Mouse (Mus musculus) embryonic facial prominence, embryonic 11.5 days (tissue): ENCODE data around the gene Adam19. TPM values are rescaled to one million over a fixed set of nuclear protein-coding genes. Genes with fewer than 3 reads are reported as not detected.

ENCODE experiments used
- ATAC-seq: fragments of 200-750 bp; cut with Nextera tagmentation; replicated peaks from 2 replicates; pipeline ENCODE4 v1.8.0; 2017; ENCODE audit warnings: low read depth; ENCODE audit not compliant: insufficient number of reproducible peaks, low FRiP score, low TSS enrichment
- DNase-seq: peaks from one replicate; pipeline ENCODE4 v3.0.0-alpha.2; 2015; ENCODE audit warnings: low spot score
- H3K27ac ChIP-seq: fragments of 300-500 bp; sonication (generic); replicated peaks from 2 replicates; pipeline ENCODE4 v1.5.1; 2014; ENCODE audit warnings: mild to moderate bottlenecking, low read depth, low read length, control low read depth
- H3K27me3 ChIP-seq: fragments of 300-500 bp; sonication (generic); 2 replicates; pipeline ENCODE4 v1.6.1; 2014; ENCODE audit warnings: mild to moderate bottlenecking, low read length, moderate library complexity, mixed read lengths; ENCODE audit not compliant: control insufficient read depth, insufficient read depth
- H3K36me3 ChIP-seq: fragments of 300-500 bp; sonication (generic); replicated peaks from 2 replicates; pipeline ENCODE4 v1.6.1; 2014; ENCODE audit warnings: low read depth, mild to moderate bottlenecking, low read length, moderate library complexity, mixed read lengths; ENCODE audit not compliant: control insufficient read depth, insufficient read depth
- H3K4me1 ChIP-seq: fragments of 300-500 bp; sonication (generic); 2 replicates; pipeline ENCODE4 v1.6.1; 2014; ENCODE audit warnings: low read length, mixed read lengths; ENCODE audit not compliant: control insufficient read depth, insufficient read depth
- H3K4me2 ChIP-seq: fragments of 300-500 bp; sonication (generic); 2 replicates; pipeline ENCODE4 v1.6.1; 2014; ENCODE audit warnings: low read depth, mild to moderate bottlenecking, control low read depth, low read length, moderate library complexity
- H3K4me3 ChIP-seq: fragments of 300-500 bp; sonication (generic); 2 replicates; pipeline ENCODE4 v1.5.1; 2014; ENCODE audit warnings: low read depth, low read length, control low read depth
- H3K9ac ChIP-seq: fragments of 300-500 bp; sonication (generic); replicated peaks from 2 replicates; pipeline ENCODE4 v1.6.1; 2014; ENCODE audit warnings: mild to moderate bottlenecking, control low read depth, low read length
- H3K9me3 ChIP-seq: fragments of 300-500 bp; sonication (generic); replicated peaks from 2 replicates; pipeline ENCODE4 v1.6.1; 2016; ENCODE audit warnings: mild to moderate bottlenecking, low read length, inconsistent platforms, mixed read lengths; ENCODE audit not compliant: control insufficient read depth
- WGBS: fragments of 180-500 bp; shearing (Covaris S2); extraction: QIAGEN DNeasy Blood & Tissue Kit; methylation state at CpG from one replicate; pipeline ENCODE4 v1.1.7; 2014; 5-methylcytosine and 5-hydroxymethylcytosine counted together
- polyA plus RNA-seq: library from polyadenylated mRNA; unstranded; fragments of >200 nt; fragmentation: Nextera tagmentation; extraction: Ambion mirVana; gene quantifications from 2 replicates; pipeline ENCODE4 v1.2.1, GENCODE M21; 2014

Adam19 gene
- polyA plus RNA-seq, 1 experiment from 2014 or later, result 9.4 TPM

DNA sequence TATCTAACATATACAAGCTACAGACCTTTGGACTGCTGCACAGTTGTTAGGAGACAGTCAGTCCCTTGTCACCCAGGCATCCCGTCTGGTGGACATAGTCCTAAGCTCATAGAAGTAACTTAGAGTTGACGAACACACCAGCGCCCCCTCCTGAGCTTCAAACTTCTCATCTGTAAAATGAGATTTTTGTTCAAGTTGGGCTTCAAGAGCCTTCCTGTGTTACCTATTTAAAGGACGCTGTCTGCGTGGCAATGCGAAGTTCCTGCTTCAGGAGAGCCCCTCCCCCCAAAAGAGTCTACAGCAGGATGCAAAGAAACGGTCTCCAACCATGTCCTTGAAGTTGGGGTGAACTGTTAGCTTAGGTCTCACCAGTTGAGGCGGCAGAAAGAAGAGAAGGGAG lies 15.0 kb downstream of the Adam19 start:
- peaks cover 3% of the 10 kb centered on the region; the same call in 1 of the 2 replicates for H3K4me1 ChIP-seq

DNA sequence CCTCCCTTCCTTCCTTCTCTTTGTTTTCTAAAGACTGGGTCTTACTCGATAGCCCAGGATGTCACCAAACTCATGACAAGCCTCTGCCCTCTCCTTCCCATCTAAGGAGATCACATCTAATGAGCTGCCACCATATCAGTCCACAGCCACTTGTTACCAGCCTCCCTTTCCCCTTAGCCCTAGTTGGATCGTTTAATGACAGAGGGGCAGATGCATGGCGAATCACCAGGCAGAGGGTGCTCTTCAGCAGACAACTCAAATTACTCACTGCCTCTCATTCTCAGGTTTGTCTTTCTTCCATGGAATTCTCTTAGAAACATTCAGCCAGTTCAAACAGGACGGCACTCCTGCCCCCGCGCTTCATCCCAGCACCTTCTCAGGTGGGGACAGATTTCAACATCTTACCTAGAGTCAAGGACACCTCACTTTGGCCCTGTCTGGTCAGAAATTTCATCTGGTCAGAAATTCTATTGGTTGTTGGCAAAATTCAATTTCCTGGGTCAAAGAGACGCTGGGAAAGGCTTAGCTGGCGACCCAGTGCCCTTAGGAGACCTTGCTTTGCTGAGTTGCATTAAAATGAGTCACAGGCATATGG lies 16.8 kb downstream of the Adam19 start:
- DNase-seq (no peak), ATAC-seq (no peak)
- no peak overlapping the region for H3K4me2 ChIP-seq
- no peaks in the 10 kb centered on the region for H3K27me3 ChIP-seq
- no peaks in the 10 kb centered on the region for H3K36me3 ChIP-seq
- H3K4me1 ChIP-seq, result peaks cover 3% of the 10 kb centered on the region; the same call in 1 of the 2 replicates
- H3K9me3 ChIP-seq, result no peaks in the 10 kb centered on the region
- WGBS, result 57% methylated on average over 8 of the region's 8 CpGs
- no peak overlapping the region for H3K4me3 ChIP-seq
- no peak overlapping the region for H3K9ac ChIP-seq
- no peak overlapping the region; the same call in 1 of the 2 replicates for H3K27ac ChIP-seq

More for the DNA sequence above, 15.0 kb downstream of the Adam19 start:
- no peak overlapping the region for H3K4me2 ChIP-seq
- ATAC-seq (no peak), DNase-seq (no peak)
- no peaks in the 10 kb centered on the region for H3K9me3 ChIP-seq
- H3K4me3 ChIP-seq, result no peak overlapping the region
- H3K9ac ChIP-seq, result no peak overlapping the region
- no peaks in the 10 kb centered on the region for H3K27me3 ChIP-seq
- no peaks in the 10 kb centered on the region for H3K36me3 ChIP-seq
- 74% methylated on average over 8 of the region's 8 CpGs for WGBS
- H3K27ac ChIP-seq, result no peak overlapping the region

DNA sequence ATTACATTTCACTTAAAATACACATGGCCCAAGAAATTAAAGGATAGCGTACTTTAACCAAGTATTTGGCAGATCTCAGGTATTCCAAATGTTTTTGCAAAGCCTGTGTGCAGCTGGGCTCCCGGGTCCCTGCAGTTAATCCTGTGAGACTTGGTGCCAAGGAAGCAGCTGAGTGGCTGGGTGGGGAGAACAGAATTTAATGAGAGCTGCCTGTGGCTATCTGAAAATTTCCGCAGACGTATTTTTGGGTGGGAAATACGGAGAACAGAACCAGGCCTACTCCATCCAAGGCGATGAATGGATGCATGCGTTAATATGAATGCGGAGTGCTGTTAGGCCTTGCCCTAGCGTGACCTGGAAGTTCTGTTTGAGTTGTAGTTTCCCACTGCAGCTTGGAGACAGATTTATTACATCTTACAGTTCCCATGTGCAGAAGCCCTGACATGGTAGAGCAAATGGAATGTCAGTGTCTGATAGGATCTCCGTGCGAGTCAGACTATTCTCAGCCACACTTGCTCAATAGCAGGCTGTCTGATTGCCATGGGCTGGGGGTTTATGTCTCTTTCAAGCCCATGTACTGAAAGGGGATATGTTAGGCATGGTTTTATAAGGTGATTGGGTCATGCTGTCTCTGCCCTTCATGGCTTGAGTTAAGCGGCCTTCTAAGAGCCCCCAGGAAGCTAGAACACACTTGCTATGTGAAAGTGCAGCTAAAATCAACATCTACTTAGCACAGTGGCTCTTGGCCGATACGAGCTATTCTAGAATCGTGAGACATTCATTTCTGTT lies 17.5 kb downstream of the Adam19 start:
- Histone ChIP-seq H3K27me3 (no peaks in the 10 kb centered on the region), H3K4me3 (no peak overlapping the region), H3K9ac (no peak overlapping the region), H3K9me3 (no peaks in the 10 kb centered on the region), H3K36me3 (no peaks in the 10 kb centered on the region), H3K27ac (peak overlapping the region; percentile 17; the same call in 1 of the 2 replicates), H3K4me1 (peaks cover 3% of the 10 kb centered on the region; the same call in 1 of the 2 replicates), H3K4me2 (no peak overlapping the region)
- DNase-seq (peak; percentile 36), ATAC-seq (no peak)
- 65% methylated on average over 15 of the region's 15 CpGs for whole genome bisulfite sequencing

DNA sequence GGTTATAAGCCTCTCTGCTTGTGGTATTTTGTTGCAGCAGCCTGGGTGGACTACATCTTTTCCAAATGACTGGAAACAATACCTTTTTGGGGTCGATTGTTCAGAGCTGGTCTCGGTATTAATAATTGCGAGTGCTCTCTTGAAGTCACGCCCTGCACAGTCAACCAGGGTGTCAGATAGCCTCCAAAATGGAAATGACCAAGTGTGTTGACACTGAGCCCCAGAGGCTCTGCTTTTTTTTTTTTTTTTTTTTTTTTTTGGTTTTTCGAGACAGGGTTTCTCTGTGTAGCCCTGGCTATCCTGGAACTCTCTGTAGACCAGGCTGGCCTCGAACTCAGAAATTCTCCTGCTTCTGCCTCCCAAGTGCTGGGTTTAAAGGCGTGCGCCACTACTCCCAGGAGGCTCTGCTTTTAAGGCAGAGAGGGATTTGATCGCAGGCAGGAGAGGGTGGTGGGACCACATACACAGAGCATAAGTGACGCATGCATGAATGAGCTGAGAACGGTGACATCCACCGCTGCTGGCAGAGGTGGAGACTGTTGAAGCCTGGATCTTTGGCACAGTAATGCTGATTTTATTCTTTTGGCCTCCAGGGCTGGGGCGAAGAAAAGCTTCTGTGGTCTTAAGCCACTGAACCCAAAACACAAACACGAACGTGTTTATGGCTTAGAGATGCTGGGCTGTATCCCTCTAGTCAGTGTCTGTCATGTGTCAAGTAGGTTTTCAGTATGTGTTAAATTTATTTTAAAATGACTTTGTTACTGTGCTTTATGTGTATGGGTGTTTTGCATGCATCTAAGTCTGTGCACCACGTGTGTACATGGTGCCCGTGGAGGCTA lies 18.3 kb downstream of the Adam19 start:
- DNase-seq (no peak), ATAC-seq (no peak)
- WGBS, result 89% methylated on average over 17 of the region's 17 CpGs
- Histone ChIP-seq H3K4me3 (no peak overlapping the region), H3K9me3 (no peaks in the 10 kb centered on the region), H3K4me1 (peaks cover 3% of the 10 kb centered on the region; the same call in 1 of the 2 replicates), H3K27ac (no peak overlapping the region), H3K27me3 (no peaks in the 10 kb centered on the region), H3K4me2 (no peak overlapping the region), H3K36me3 (no peaks in the 10 kb centered on the region), H3K9ac (no peak overlapping the region)

DNA sequence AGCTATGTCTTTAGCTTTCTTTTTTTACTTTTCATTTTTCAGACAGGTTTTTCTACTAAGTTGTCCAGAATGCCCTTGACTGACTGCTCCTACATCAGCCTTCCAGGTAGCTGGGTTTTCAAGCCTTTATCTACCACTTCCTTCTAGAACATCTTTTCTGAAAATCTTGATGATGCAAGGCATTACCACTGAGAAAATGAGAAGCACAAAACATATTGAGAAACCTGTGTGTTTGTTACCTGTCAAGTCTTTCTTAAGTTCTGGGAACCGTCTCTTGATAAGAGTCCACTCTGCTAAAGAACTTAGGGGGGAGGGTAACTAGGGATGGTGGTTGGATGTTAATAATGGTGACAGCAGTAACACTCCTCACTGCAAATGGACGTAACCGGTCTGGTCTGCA lies 19.7 kb downstream of the Adam19 start:
- WGBS, result 95% methylated on average over 3 of the region's 3 CpGs
- no peaks in the 10 kb centered on the region for H3K9me3 ChIP-seq
- no peak overlapping the region for H3K9ac ChIP-seq
- no peak overlapping the region for H3K27ac ChIP-seq
- no peak overlapping the region for H3K4me2 ChIP-seq
- H3K4me3 ChIP-seq, result no peak overlapping the region
- no peaks in the 10 kb centered on the region for H3K36me3 ChIP-seq
- H3K4me1 ChIP-seq, result peaks cover 3% of the 10 kb centered on the region; the same call in 1 of the 2 replicates
- no peak for DNase-seq
- no peak for ATAC-seq
- no peaks in the 10 kb centered on the region for H3K27me3 ChIP-seq

DNA sequence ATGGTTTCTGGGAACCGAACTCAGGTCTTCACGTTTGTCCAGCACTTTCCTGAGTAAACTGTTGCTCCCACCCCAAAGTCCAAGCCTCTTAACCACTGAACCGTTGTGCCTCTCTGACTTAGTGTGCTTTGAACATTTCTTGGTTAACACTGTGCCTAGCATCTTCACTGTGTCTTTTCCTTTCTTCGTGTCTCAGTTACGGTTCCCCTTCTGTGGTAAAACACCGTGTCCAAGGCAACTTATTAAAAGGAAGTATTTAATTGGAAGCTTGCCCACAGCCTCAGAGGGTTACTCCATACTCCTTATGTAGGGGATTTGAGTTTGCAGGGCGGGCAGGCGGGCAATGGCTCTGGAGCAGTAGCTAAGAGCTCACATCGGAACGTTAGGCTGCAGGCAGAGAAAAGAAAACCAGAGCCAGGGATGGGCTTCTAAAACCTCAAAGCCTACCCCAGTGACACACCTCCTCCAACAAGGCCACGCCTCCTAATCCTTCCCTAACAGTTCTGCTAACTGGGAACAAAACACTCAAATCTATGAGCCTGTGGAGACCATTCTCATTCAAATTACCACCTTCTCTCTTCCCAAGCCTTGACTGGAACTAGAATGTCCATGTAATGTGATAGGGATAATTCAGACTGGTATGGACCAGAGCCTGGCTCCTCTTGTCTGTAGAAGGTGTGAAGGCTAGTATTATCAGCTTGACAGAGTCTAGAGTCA lies 20.8 kb downstream of the Adam19 start:
- Histone ChIP-seq H3K4me3 (no peak overlapping the region), H3K9me3 (no peaks in the 10 kb centered on the region), H3K9ac (no peak overlapping the region), H3K4me2 (no peak overlapping the region), H3K36me3 (no peaks in the 10 kb centered on the region), H3K4me1 (peaks cover 3% of the 10 kb centered on the region; the same call in 1 of the 2 replicates), H3K27me3 (no peaks in the 10 kb centered on the region), H3K27ac (no peak overlapping the region)
- DNase-seq (no peak), ATAC-seq (no peak)
- WGBS, result 93% methylated on average over 11 of the region's 11 CpGs

DNA sequence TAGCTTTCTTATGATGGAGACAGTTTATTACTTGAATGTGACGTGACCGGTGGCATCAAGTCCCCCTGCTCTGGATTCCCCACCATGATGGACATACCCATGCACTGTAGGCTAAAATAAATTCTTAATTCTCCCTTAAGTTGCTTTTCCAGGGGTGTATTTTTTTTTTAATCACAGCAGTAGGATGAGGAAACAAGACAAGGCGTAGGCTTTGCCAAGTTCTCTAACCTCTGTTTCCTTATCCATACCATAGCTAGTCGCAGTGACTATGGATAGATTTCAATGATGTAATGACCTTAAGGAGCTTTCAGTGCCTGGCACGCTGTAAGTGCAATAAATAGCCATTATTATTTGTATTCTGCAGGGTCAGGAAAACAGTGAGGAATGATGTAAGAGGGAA lies 21.5 kb downstream of the Adam19 start:
- ATAC-seq (no peak), DNase-seq (no peak)
- no peak overlapping the region for H3K4me2 ChIP-seq
- no peaks in the 10 kb centered on the region for H3K36me3 ChIP-seq
- no peak overlapping the region for H3K27ac ChIP-seq
- no peaks in the 10 kb centered on the region for H3K27me3 ChIP-seq
- peaks cover 3% of the 10 kb centered on the region; the same call in 1 of the 2 replicates for H3K4me1 ChIP-seq
- no peaks in the 10 kb centered on the region for H3K9me3 ChIP-seq
- H3K4me3 ChIP-seq, result no peak overlapping the region
- WGBS, result 94% methylated on average over 5 of the region's 5 CpGs
- no peak overlapping the region for H3K9ac ChIP-seq
